Mouse (Mus musculus) heart, postnatal 14 days (tissue): ENCODE results near the gene Ppif. TPM values are rescaled to one million over a fixed set of nuclear protein-coding genes. Genes with fewer than 3 reads are reported as not detected.

ENCODE experiments used
- total RNA-seq, 2 experiments: library from RNA; stranded (reverse); gene quantifications; 2 replicates each; pipeline ENCODE4 v1.2.3; 2021

The Ppif gene
- total RNA-seq, 2 experiments from 2014 or later: 238 to 261 TPM

Other genes starting within 250 kb of the Ppif start
- 10 to 100 TPM; 53.9 to 59.4 TPM for gene Zmiz1, start 235.0 kb upstream of the Ppif start, total RNA-seq
- 10 to 100 TPM; 47.6 to 48.3 TPM for gene Zcchc24, start 74.9 kb downstream of the Ppif start, total RNA-seq
- gene Anxa11, start 148.0 kb downstream of the Ppif start, total RNA-seq: 10 to 100 TPM; 69.9 to 78.1 TPM
- 1 to 10 TPM; 2.6 to 2.9 TPM for gene Plac9a, start 208.9 kb downstream of the Ppif start, total RNA-seq
- gene Tmem254a, start 233.5 kb downstream of the Ppif start, total RNA-seq: 1 to 10 TPM; 1.6 to 2.1 TPM
- gene Cphx1, start 244.2 kb downstream of the Ppif start, total RNA-seq: not detected